Mouse (Mus musculus) CH12.LX (cell line): ENCODE data around the gene Gm20388. TPM values are rescaled to one million over a fixed set of nuclear protein-coding genes. Genes with fewer than 3 reads are reported as not detected.

ENCODE experiments used
- DNase-seq: peaks from one replicate; pipeline ENCODE4 v3.0.0-alpha.2; 2013; ENCODE audit errors: extremely low read depth
- H3K27ac ChIP-seq: 2 replicates; pipeline ENCODE4 v1.5.1; 2012; ENCODE audit warnings: low read depth, mild to moderate bottlenecking, control low read depth, moderate library complexity; ENCODE audit not compliant: insufficient read depth
- H3K27me3 ChIP-seq: replicated peaks from 2 replicates; pipeline ENCODE3; 2012; ENCODE audit warnings: inconsistent platforms
- H3K36me3 ChIP-seq, 2 experiments: replicated peaks in 1 of 2; 2 replicates each; pipeline versions ENCODE3 to v1.6.1; 2012; ENCODE audit warnings: inconsistent platforms in 1 of 2, low read length in 1 of 2, mild to moderate bottlenecking in 1 of 2, mixed read lengths in 1 of 2, moderate library complexity in 1 of 2; ENCODE audit not compliant: control insufficient read depth in 1 of 2, insufficient read depth in 1 of 2
- H3K4me1 ChIP-seq, 2 experiments: 2 replicates each; pipeline ENCODE4 v1.6.1; 2012; ENCODE audit warnings: inconsistent platforms in 1 of 2, moderate library complexity in 1 of 2; ENCODE audit not compliant: insufficient read depth in 2 of 2, control insufficient read depth in 1 of 2
- H3K4me2 ChIP-seq: 2 replicates; pipeline ENCODE4 v1.6.1; 2012; ENCODE audit warnings: low read depth, mild to moderate bottlenecking, control low read depth; ENCODE audit not compliant: poor library complexity, insufficient read depth, severe bottlenecking
- H3K4me3 ChIP-seq, 3 experiments: fragments of 150-350 bp in 1 of 3; sonication (generic) in 1 of 3; replicated peaks in 1 of 3; 2 replicates each; pipeline versions ENCODE3 to v1.5.1; 2011 to 2012; ENCODE audit warnings: low read depth in 2 of 3, low read length in 2 of 3, mild to moderate bottlenecking in 2 of 3, moderate library complexity in 2 of 3, control low read depth in 1 of 3, improper control_type of control experiment in 1 of 3, inconsistent platforms in 1 of 3, mixed read lengths in 1 of 3; ENCODE audit not compliant: poor library complexity in 1 of 3
- H3K79me2 ChIP-seq: replicated peaks from 2 replicates; pipeline ENCODE4 v1.6.1; 2012; ENCODE audit warnings: mild to moderate bottlenecking, moderate library complexity; ENCODE audit not compliant: control insufficient read depth, poor library complexity, insufficient read depth, severe bottlenecking; ENCODE audit errors: extremely low read depth
- H3K9ac ChIP-seq: 2 replicates; pipeline ENCODE4 v1.6.1; 2012; ENCODE audit warnings: low read depth, mild to moderate bottlenecking, control low read depth, moderate library complexity; ENCODE audit not compliant: insufficient read depth
- H3K9me3 ChIP-seq: replicated peaks from 2 replicates; pipeline ENCODE3; 2012; ENCODE audit warnings: low read length, inconsistent platforms, mixed read lengths
- CHD2 ChIP-seq: IDR thresholded peaks from 2 replicates; pipeline ENCODE4 v1.6.1; 2011; ENCODE audit warnings: low read length, improper control_type of control experiment
- ELF1 ChIP-seq: IDR thresholded peaks from 2 replicates; pipeline ENCODE4 v1.6.1; 2014; ENCODE audit warnings: low read depth, mild to moderate bottlenecking, inconsistent platforms, low read length, improper control_type of control experiment
- GABPA ChIP-seq: IDR thresholded peaks from 2 replicates; pipeline ENCODE4 v1.6.1; 2012; ENCODE audit warnings: low read depth, low read length, improper control_type of control experiment, inconsistent platforms; ENCODE audit not compliant: insufficient replicate concordance
- IRF4 ChIP-seq: IDR thresholded peaks from 2 replicates; pipeline ENCODE4 v1.6.1; 2014; ENCODE audit warnings: low read depth, mild to moderate bottlenecking, inconsistent platforms, low read length, improper control_type of control experiment
- JUND ChIP-seq: conservative IDR thresholded peaks from 2 replicates; pipeline ENCODE4 v1.6.1; 2011; ENCODE audit warnings: low read depth, low read length, improper control_type of control experiment
- MAZ ChIP-seq: IDR thresholded peaks from 2 replicates; pipeline ENCODE4 v1.6.1; 2012; ENCODE audit warnings: low read depth, mild to moderate bottlenecking, inconsistent platforms, low read length, improper control_type of control experiment, moderate library complexity
- MEF2A ChIP-seq: IDR thresholded peaks from 2 replicates; pipeline ENCODE4 v1.6.1; 2014; ENCODE audit warnings: low read depth, mild to moderate bottlenecking, inconsistent platforms, low read length, improper control_type of control experiment, borderline replicate concordance
- MXI1 ChIP-seq: IDR thresholded peaks from 2 replicates; pipeline ENCODE4 v1.6.1; 2011; ENCODE audit warnings: mild to moderate bottlenecking, low read depth, low read length, improper control_type of control experiment
- MYC ChIP-seq: IDR thresholded peaks from 2 replicates; pipeline ENCODE4 v1.6.1; 2011; ENCODE audit warnings: low read depth, mild to moderate bottlenecking, improper control_type of control experiment, low read length
- NELFE ChIP-seq: IDR thresholded peaks from 2 replicates; pipeline ENCODE4 v1.6.1; 2011; ENCODE audit warnings: low read depth, low read length, improper control_type of control experiment
- PAX5 ChIP-seq: IDR thresholded peaks from 2 replicates; pipeline ENCODE4 v1.6.1; 2012; ENCODE audit warnings: low read length, inconsistent platforms, mixed read lengths
- POLR2A ChIP-seq: IDR thresholded peaks from 2 replicates; pipeline ENCODE4 v1.6.1; 2011; ENCODE audit warnings: low read depth, mild to moderate bottlenecking, improper control_type of control experiment, low read length
- RAD21 ChIP-seq: IDR thresholded peaks from 2 replicates; pipeline ENCODE4 v1.6.1; 2011; ENCODE audit warnings: low read depth, mild to moderate bottlenecking, low read length, improper control_type of control experiment, moderate library complexity
- RCOR1 ChIP-seq: conservative IDR thresholded peaks from 2 replicates; pipeline ENCODE4 v1.6.1; 2012; ENCODE audit warnings: low read depth, mild to moderate bottlenecking, inconsistent platforms, low read length, improper control_type of control experiment
- SIN3A ChIP-seq: IDR thresholded peaks from 2 replicates; pipeline ENCODE4 v1.6.1; 2012; ENCODE audit warnings: low read length, improper control_type of control experiment, inconsistent platforms
- SMC3 ChIP-seq: IDR thresholded peaks from 2 replicates; pipeline ENCODE4 v1.6.1; 2011; ENCODE audit warnings: low read depth, low read length, improper control_type of control experiment
- TBP ChIP-seq: conservative IDR thresholded peaks from 2 replicates; pipeline ENCODE4 v1.6.1; 2011; ENCODE audit warnings: low read depth, low read length, improper control_type of control experiment
- USF1 ChIP-seq: IDR thresholded peaks from 2 replicates; pipeline ENCODE4 v1.6.1; 2014; ENCODE audit warnings: low read depth, mild to moderate bottlenecking, inconsistent platforms, low read length, improper control_type of control experiment
- USF2 ChIP-seq: conservative IDR thresholded peaks from 2 replicates; pipeline ENCODE4 v1.6.1; 2011; ENCODE audit warnings: low read depth, low read length, improper control_type of control experiment
- ZC3H11A ChIP-seq: IDR thresholded peaks from 2 replicates; pipeline ENCODE4 v1.6.1; 2012; ENCODE audit warnings: low read depth, mild to moderate bottlenecking, inconsistent platforms, low read length, improper control_type of control experiment
- ZMIZ1 ChIP-seq: IDR thresholded peaks from 2 replicates; pipeline ENCODE4 v1.6.1; 2012; ENCODE audit warnings: low read depth, mild to moderate bottlenecking, inconsistent platforms, low read length, improper control_type of control experiment
- dilution Hi-C: fragments of 300-500 bp; cut with MboI; formaldehyde crosslinking; loops from 2 replicates; pipeline ENCODE4 v1.14.3; 2020; ENCODE audit warnings: low sequenced_read_pairs; ENCODE audit not compliant: extremely low pct_unique_long_range_greater_than_20kb, extremely low pct_ligation_motif_present
- in situ Hi-C: fragments of 300-500 bp; cut with MboI; formaldehyde crosslinking; loops from 3 replicates; pipeline ENCODE4 v1.14.3; 2019; ENCODE audit warnings: low sequenced_read_pairs, low pct_ligation_motif_present, low pct_unique_long_range_greater_than_20kb, mixed read lengths
- polyA plus RNA-seq: library from polyadenylated mRNA; unstranded; fragments of >175 nt; gene quantifications from 2 replicates; pipeline ENCODE4 v1.2.1, GENCODE M21; 2012; ENCODE audit warnings: low read depth; ENCODE audit not compliant: insufficient read length
- total RNA-seq, 2 experiments: library from RNA; depleted of rRNA; stranded (reverse); fragments of 300-350 nt in 1 of 2; fragments of >200 nt in 1 of 2; gene quantifications; 2 replicates each; pipeline ENCODE4 v1.2.3; 2012 to 2014

Gene Gm20388
- total and polyA plus RNA-seq, 3 experiments: 14.8 to 26.3 (median 22.2) TPM

GRCm38 (mm10) chr8:123514781-123515539, 3604.3 kb downstream of the Gm20388 start, which contains the start of gene Dbndd1 (continued):
- TF ChIP-seq SMC3 (no peak), USF2 (no peak), CHD2 (no peak), ZMIZ1 (no peak), MAZ (peak; percentile 56; the same call in 1 of the 2 replicates), ELF1 (no peak), PAX5 (no peak), RCOR1 (no peak), TBP (no peak), POLR2A (no peak), RAD21 (no peak; the same call in 1 of the 2 replicates), MXI1 (no peak), MEF2A (no peak)
- TF ChIP-seq, all 38 proteins: peak for 4

- dilution Hi-C loops (no loop called here), in situ Hi-C loops (no loop called here)
- peaks cover 1 to 6% of the 10 kb centered on the region in 2 experiments for H3K36me3 ChIP-seq
- peak overlapping the region; percentile 58; the same call in 1 of the 2 replicates for H3K4me2 ChIP-seq
- TF ChIP-seq RCOR1 (no peak), MAZ (no peak), ZC3H11A (no peak), GABPA (no peak), JUND (no peak), TBP (no peak), MXI1 (no peak), IRF4 (no peak), SIN3A (no peak), MYC (no peak), USF1 (no peak), NELFE (no peak), PAX5 (no peak)
- H3K27ac ChIP-seq: no peak overlapping the region
- H3K27me3 ChIP-seq: peaks cover 51% of the 10 kb centered on the region
- H3K79me2 ChIP-seq: 0 out of 2 replicates have a peak, but pooled peaks cover 6% of the 10 kb centered on the region
- H3K9me3 ChIP-seq: no peaks in the 10 kb centered on the region
- no peak overlapping the region for H3K9ac ChIP-seq
- no peak for DNase-seq
- peaks cover 6 to 16% of the 10 kb centered on the region in 2 experiments for H3K4me1 ChIP-seq
- H3K4me3 ChIP-seq: no peak overlapping the region
Measured at GRCm38 (mm10) chr8:123515540-123515897, 3604.9 kb downstream of the Gm20388 start.
